Mouse (Mus musculus): Measurements from ENCODE around the gene Arrdc2.
A peak's percentile ranks its signal among the peaks of the same experiment; 100 is the strongest.
"Not testable (repeated sequence)": the region's sequence is repeated elsewhere in the genome, so short reads cannot be mapped to it uniquely, and the experiment has no call there.

Arrdc2 gene

DNA sequence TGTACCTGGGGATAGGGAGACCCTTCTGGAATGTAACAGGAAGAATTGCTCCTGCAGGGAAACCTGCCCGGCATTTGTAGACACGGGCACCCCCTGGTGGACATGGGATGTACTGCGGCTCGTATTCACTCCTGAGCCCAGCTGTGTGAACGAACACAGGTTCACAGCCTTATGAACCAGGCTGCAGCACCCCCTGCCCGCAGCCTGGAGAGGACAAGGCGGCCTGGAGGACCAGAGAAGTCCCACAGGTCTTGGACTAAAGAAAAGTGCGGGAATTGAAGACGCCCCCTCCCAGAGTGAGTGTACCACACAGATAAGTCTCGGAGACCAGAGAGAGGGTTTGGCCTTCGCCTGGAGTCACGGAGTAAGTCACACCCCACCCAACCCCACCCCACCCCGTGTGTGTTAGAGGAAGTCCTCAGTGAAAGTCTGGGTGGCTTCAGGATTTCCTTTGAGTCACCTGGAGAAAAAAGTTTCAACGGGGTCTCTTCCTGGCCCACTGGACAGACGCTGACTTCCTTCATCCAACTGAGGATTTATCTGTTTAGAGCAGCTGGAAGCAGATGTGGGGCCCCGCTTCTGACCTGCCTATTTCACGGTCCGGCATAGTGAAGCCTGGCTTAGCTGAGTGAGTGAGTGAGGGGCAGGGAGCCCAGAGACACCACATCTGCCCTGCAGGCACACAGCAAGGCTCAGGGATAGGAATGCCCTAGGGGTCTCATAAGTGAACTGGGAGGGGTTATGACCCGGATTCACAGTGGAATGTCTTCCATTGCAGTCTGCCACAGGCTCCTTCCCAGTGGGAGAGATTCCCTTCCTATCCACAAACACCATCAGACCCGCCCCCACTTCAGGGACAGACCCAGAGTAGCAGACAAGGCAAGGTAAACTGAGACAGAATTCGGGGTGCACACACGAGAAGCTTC lies 1.9 kb upstream of the Arrdc2 start:
- peak; percentile 92 for DNase-seq (ENCODE audit: low read depth, low spot score)

DNA sequence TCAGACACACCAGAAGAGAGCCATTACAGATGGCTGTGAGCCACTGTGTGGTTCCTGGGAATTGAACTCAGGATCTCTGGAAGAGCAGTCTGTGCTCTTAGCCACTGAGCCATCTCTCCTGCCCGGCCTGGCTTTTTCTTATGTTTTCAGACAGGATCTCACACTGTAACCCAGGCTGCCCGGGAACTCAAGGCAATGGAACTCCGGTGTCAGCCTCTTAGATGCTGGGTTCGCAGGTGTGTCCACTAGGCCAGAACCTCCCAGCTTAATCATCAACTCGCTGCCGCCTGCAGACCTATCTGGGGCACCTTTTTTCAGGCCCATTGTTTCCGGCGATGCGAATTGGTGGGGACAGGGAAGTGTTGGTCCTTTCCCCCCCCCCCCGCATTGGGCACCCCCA lies 1.1 kb upstream of the Arrdc2 start:
- DNase-seq (ENCODE audit: low read depth, low spot score) = no peak

DNA sequence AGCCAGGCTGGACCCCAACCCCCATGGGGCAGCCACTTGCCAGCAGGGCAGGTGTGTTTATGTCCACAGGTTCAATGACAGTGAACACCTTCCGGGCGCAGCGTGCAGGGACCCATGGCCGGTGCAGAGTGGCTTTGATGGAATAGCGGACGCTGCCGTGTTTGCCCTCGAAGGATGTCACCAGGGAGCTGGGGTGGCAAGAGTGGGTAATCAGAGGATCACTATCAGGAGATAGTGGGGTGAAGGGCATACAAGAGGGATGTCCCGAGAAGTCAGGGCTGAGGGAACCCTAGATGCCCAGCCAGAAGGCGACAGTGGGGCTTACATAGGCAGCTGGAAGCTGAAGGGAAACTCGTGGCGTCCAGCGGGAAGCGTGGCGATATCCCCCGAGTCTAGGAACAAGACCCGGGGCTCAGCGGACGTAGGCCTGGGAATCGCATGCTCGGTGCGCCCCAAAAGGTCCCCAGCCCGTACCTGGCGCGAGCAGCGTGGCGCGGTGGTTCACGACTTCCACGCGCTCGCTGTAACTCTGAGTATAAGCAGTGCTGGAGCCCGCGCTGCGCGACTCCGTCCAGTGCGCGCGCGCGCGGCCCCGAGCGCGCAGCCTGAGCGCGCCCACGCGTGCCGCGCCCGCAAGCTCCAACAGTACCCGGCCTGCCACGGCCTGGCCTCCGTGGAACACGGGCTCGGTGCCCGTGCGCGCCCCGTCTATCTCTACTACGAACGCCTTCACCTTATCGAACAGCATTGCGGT lies 689 bp downstream of the Arrdc2 start:
- no peak for DNase-seq (ENCODE audit: low read depth, low spot score)

DNA sequence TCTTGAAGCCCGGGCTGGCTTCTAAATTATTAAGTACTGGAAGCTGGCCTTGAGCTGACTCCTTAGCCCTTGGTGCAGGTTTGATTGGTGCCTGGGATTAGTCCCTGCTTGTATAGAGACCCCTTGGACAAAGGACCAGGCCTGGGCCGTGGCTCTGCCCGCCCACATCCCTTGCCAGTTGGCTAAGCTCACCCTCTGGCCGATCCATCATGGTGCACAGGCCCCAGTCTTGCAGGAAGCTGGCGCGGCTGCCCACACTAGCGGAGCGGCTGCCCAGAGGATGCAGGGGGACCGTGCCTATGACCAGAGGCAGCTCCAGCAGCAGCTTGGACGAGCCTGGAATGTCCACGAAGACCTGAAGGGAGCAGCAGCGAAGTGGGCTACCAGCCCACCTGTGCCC lies 2.9 kb downstream of the Arrdc2 start:
- DNase-seq (ENCODE audit: low read depth, low spot score) = no peak

DNA sequence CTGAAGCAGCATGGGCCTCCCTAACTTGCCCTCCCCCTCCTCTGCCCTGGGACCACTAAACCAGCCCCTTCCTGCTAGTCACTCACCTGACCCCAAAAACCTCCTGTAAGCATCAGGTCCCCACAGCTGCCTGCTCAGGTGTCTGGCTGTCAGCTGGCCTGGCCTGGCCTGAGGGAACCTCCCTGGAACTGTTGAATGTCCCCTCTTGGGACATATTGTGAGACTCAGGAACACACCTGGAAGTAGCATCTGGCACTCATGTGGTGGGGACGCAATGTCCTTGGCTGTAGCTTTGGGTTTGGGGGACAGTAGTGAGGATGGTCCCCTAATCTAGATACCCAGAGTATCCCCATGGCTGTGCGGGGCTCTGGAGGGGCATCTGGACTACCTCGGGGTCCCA lies 5.4 kb downstream of the Arrdc2 start:
- no peak for DNase-seq (ENCODE audit: low read depth, low spot score)

DNA sequence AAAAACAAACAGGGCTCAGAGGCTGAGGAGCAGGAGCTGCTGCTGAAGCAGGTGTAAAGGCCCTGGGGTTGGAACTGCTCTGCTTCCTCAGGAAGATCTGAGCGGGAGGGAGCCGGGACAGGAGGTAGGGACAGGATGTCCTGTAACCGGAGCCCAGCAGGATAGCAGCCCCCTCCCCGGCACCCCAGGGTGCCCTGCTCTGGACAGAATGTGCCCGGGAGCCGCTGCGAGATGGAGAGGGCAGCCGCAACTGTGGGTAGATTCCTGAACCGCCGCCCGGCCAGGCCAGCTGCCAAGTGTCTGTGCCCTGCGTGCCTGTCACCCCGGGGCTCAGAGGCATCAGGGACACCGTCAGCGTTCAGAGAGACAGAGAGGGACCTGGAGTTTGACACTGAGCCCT lies 6.0 kb downstream of the Arrdc2 start:
- DNase-seq (ENCODE audit: low read depth, low spot score) = no peak

DNA sequence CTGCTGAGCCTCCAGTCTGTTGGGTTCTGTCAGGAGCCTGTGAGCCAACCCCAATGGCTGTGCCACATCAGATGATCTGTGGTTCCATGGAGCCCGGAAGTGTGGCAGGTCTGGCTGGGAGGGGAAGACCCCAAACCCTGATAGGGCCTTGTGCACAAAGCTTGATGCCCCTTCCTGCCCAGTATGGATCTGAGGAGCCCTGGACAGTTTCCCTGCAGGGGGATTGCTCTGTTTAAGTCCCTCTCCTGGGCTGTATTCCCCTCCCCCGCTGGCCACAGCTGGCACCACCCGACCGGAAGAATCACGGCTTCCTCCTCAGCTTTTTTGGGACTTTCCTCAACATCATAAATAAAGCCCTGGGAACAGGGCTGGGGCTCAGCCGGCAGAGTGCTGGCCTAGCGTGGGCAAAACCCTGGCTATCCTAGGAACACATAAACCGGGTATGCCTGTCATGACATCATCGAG lies 6.5 kb downstream of the Arrdc2 start:
- no peak for DNase-seq (ENCODE audit: low read depth, low spot score)

DNA sequence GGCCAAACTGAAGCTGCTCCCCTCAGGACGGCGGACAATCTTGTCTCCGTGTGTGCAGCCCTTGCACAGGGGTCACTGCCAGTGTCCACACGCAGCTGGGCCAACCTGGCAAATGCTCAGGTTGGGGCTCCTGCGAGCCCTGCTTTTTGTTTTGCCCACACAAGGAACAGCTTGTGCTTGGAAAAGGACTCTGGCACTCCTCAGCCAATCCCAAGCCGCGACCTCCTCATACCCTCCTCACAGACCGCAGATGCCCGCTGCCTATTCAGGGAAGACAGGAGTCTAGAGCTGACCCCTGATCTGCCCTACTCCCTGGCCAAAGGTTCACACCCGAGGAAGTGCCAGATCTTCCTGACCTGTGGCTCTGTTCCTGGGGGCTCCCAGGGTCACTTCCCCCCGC lies 7.1 kb downstream of the Arrdc2 start:
- DNase-seq (ENCODE audit: low read depth, low spot score) = no peak

DNA sequence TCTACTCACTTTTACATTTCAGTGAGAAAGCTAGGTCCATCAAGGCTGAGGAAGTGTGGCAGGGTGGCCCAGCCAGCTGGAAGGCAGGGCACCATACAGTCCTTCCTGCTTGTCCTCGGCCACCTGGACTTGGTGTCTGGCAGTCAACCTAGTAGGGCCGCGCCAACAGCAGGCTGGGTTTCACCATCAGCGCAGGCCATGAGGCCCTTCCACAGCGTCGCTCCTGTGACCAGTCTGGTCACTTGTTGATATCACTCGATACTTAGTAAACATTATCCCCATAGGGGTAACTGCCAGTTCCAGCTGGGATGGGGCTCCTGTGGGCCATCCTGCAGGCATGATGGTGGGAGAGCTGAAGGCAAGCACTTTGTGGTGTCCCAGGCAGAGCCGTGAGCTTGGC lies 8.0 kb downstream of the Arrdc2 start:
- no peak for DNase-seq (ENCODE audit: low read depth, low spot score)

DNA sequence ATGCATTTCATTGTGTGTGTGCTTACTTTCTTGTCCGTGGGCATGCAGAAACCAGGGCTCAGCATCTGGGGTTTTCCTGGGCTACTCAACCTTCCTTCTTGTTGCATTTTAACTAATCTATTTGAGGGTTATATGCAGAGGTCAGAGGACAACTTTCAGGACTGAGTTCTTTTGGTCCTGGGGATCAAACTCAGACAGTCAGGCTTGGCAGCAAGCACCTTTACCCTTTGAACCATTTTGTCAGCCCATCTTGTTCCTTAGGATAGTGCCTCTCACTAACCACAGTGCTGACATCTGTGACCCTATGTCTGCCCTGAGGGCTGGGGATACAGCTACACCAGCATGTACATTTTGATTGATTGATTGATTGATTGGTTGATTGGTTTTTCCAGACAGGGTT lies 11.7 kb downstream of the Arrdc2 start:
- DNase-seq (ENCODE audit: low read depth, low spot score) = no peak

DNA sequence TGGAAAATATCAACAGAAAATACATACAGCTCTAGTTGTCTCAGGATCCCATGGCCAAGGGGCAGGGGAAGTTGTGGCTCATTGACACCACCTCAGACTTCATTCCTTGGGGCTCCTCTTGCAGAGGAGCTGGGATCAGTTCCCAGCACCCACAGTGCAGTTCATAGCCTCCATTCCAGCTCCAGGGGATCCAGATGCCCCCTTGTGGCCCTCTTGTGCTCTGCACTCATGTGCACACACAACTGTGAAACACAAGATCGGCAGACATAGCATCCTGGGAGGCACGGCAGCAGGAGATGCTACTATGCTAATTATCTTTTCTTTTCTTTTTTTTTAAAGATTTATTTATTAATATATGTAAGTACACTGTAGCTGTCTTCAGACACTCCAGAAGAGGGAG lies 12.5 kb downstream of the Arrdc2 start:
- no peak for DNase-seq (ENCODE audit: low read depth, low spot score)

DNA sequence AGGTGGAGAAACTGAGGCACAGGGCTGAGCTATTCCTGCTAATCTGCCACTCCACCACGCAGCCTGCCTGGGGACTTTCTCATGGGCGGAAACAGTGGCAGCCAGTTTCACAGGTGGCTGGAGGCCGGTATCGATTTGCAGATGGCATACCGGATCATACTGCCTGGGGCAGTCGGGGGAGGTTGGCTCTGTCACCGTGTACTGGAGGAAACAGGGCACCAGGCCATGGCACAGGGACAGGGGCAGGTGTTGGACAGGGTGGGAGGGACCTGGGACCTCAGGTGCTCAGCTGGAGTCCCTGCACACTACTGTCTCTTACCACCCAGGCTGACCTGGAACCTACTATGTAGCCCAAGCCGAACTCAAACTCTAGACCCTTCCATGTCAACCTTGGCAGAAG lies 13.7 kb downstream of the Arrdc2 start:
- no peak for DNase-seq (ENCODE audit: low read depth, low spot score)

DNA sequence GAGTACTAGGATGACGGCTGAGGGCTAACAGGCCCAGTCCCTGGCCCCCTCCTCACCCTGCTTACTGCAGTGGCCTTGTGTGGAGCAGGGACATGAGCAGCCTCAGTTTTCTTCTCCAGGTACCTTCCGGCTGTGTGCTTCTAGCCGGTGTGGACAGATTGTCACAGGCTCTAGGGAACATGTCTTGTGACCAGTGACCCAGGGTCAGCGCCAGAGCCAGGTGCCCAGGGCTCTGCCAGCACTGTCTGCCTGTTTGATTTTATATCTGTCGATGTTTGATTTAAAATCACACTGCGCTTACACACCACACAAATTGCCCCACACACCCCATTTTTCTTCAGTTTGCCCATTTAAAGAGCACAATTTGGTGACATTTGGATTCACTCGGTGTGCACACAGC lies 15.7 kb downstream of the Arrdc2 start:
- no peak for DNase-seq (ENCODE audit: low read depth, low spot score)

DNA sequence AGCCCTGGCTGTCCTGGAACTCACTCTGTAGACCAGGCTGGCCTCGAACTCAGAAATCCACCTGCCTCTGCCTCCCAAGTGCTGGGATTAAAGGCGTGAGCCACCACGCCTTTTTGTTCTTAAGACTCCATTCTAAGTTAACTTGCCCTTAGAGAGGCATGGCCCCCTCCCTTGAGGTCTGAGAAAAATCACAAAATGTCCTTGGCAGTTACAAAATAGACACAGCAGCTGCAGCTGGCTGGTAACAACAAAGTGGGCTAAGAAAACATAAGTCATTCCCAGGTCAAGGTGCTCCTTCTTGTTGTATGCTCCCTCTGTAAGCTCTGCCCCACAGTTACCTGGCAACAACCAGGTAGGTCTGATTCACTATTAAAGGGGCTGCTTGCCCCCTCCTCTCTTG lies 16.9 kb downstream of the Arrdc2 start:
- not testable (repeated sequence) for DNase-seq (ENCODE audit: low read depth, low spot score)

DNA sequence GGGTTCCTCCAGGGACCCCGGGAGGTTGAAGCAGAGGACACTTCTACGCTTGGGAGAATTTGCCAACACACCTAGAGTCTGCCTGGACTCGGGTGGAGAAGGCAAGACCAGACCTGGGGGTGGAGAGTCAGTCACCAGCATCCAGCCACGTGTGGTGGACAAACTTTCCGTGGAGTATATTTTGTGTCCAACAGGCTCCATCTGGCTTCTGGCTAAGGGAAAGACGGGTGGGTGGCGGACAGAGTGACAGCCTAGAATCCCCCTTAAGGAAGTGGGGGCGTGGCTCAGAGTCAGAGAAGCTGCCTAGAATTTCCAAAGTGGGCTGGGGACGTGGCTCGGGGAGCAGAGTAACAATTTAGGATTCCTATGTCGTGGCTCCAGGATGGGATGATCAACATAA lies 17.5 kb downstream of the Arrdc2 start:
- DNase-seq (ENCODE audit: low read depth, low spot score) = no peak

DNA sequence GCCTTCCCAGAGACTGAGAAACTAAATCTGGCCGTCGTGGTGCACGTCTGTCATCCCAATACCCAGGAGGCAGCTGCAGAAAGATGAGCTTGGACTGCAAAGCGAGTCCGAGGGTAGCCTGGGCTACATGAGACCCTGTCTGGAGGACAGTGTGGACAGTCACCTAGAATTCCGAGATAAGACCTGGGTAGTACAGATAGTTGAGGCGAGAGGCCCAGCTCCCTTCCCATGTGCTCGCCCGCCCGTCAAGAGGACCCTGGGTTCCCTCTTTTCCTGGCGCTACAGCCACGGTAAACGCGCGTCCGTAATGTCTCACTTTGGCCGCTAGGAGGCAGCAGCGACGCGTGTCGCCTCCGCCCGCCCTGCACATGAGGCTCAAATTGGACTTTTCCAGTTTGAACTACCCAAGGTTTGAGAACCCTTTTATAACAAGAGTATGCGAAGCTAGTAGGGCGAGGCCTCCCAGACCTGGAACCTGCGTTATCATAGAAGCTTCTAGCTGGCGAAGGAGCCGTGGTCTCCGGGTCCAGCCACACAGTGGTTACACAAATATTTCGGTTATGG lies 18.0 kb downstream of the Arrdc2 start:
- peak; percentile 79 for DNase-seq (ENCODE audit: low read depth, low spot score)

DNA sequence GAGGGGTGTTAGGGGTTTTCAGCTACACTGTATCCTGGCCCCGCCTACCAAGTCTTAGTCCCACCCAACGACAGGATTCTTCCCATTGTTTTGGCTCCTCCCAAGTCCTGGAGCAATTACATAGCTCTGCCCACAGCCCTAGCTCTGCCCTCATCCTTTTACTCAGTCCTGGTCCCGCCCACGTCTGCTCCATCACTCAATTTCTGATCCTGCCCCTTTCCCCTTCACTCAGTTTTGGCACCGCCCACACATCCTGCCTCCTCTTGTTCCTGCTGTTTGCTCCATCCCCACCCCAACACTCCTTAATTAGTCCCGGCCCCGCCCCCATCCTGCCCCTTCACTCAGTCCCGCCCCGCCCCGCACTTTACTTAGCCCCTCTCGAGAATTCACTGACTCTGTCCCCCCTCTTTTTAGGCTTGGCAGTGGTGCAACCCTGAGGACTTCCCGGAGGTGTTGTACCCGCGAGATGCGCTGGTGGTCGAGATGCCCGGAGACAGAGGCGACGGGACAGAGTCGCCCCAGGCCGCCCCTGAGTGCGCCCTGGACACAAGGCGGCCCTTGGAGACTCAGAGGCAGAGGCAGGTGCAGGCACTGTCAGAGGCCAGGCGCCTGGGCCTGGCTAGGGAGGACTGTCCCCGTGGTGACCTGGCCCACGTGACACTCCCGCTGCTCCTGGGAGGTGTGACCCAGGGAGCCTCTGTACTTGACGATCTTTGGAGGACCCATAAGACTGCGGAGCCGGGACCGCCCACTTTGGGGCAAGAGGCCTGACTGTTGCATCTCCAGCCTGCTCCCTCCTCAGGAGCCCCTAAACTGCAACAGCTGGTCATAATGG lies 19.2 kb downstream of the Arrdc2 start:
- DNase-seq (ENCODE audit: low read depth, low spot score) = peak; percentile 62

DNA sequence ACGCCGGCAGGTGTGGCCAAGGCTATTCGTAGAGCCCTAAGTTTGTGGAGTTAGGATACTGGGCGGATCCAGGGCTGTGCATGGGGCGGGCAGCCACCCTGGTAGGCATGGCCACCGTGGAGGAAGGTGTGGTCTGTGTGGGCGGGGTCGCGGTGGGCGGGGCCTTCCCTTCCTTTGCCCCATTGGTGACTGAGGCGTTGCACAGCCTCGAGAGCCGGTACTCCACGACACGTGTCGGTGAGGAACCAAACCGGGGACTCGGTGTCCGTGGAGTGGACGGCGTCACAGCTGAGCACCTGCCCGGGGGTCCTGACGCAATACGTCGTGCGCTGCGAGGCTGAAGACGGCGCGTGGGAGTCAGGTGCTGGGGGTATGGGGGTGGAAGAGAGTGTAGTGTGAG lies 22.8 kb downstream of the Arrdc2 start:
- no peak for DNase-seq (ENCODE audit: low read depth, low spot score)

DNA sequence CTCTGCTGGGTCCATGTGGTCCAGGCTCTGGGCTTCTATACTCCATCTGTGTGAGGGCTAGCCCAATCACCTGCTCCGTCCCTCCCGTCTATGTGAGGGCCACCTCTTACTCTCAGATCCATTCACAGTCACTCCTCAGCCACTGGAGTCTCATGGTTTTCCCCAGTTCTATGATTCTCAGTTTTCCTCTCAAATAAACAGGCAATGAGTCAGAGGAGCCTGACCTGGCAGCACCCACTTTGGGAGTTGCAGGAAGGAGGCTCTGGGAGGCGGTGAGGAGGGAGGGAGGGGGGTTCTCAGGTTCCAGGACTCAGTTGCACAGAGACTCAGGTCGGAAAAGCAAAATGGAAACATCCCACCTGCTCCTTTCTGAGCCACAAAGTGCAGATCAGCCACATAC lies 26.6 kb downstream of the Arrdc2 start:
- DNase-seq (ENCODE audit: low read depth, low spot score) = no peak

DNA sequence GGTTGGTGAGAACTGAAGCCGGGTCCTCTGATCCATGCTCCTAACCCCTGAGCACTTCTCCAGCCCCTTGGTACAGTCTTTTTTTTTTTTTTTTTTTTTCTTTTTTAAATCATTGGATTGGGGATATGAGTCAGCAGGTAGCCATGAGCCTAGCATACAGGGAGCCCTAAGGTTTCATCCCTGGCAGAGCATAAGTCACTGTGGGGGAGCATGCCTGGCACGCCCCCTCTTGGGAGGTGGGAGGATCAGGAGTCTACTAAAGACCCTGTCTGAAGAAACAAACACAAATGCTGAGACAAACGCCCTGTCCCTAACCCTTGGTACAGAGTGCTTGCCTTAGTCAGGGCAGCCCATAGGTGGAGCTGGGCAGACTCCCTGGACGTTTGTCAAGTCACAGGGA lies 27.5 kb downstream of the Arrdc2 start:
- no peak for DNase-seq (ENCODE audit: low read depth, low spot score)

DNA sequence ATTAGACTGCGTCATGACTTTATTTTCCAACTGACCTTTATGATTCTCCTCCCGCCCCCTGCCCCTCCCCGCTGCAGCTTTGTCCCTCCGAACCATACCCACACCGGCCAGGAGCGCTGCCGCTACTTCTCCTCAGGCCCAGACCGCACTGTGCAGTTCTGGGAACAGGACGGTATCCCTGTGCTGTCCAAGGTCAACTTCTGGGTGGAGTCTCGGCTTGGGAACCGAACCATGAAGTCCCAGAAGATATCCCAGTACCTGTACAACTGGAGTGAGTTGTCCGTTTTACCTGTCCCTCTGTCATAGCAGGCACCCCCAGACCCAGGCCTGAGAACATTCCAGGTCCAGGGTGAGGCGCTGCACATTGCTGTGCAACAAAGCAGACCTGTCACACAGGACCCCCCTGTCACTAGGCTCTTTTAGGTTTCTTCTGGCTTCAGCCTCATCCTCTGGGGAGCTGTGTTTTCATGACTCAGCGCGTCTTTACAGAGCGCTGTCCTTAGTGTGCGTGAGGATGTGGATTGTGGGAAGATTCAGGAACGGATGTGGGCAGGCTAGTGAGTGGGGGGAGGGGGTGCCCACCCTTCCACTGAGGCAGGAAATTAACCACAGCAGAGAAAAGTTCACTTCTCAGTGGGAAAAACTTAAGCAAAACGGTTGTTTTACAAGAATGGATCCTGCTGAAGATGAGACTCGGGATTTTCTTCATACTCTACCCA lies 28.4 kb downstream of the Arrdc2 start:
- no peak for DNase-seq (ENCODE audit: low read depth, low spot score)
